Mouse (Mus musculus) midbrain, embryonic 15.5 days (tissue): ENCODE results near the gene Rdh8. TPM values are rescaled to one million over a fixed set of nuclear protein-coding genes. Genes with fewer than 3 reads are reported as not detected.

Source experiments
- ATAC-seq: fragments of 200-750 bp; cut with Nextera tagmentation; replicated peaks from 2 replicates; pipeline ENCODE4 v1.8.0; 2017; ENCODE audit warnings: moderate TSS enrichment
- H3K27ac ChIP-seq: fragments of 300-500 bp; sonication (generic); 2 replicates; pipeline ENCODE4 v1.5.1; 2015; ENCODE audit warnings: mild to moderate bottlenecking, inconsistent platforms
- H3K27me3 ChIP-seq: fragments of 300-500 bp; sonication (generic); replicated peaks from 2 replicates; pipeline ENCODE4 v1.6.1; 2015; ENCODE audit warnings: inconsistent platforms
- H3K36me3 ChIP-seq: fragments of 300-500 bp; sonication (generic); replicated peaks from 2 replicates; pipeline ENCODE4 v1.6.1; 2015; ENCODE audit warnings: inconsistent platforms
- H3K4me1 ChIP-seq: fragments of 300-500 bp; sonication (generic); 2 replicates; pipeline ENCODE4 v1.6.1; 2015; ENCODE audit warnings: inconsistent platforms
- H3K4me2 ChIP-seq: fragments of 300-500 bp; sonication (generic); 2 replicates; pipeline ENCODE4 v1.6.1; 2015; ENCODE audit warnings: inconsistent platforms, mild to moderate bottlenecking, moderate library complexity
- H3K4me3 ChIP-seq: fragments of 300-500 bp; sonication (generic); 2 replicates; pipeline ENCODE4 v1.5.1; 2015; ENCODE audit warnings: mild to moderate bottlenecking, inconsistent platforms
- H3K9ac ChIP-seq: fragments of 300-500 bp; sonication (generic); 2 replicates; pipeline ENCODE4 v1.6.1; 2015; ENCODE audit warnings: mild to moderate bottlenecking, inconsistent platforms
- H3K9me3 ChIP-seq: fragments of 300-500 bp; sonication (generic); 2 replicates; pipeline ENCODE4 v1.6.1; 2016; ENCODE audit warnings: inconsistent platforms
- WGBS: fragments of 180-500 bp; shearing (Covaris S2); methylation state at CpG from one replicate; pipeline ENCODE4 v1.1.7; 2015; ENCODE audit warnings: mixed read lengths; 5-methylcytosine and 5-hydroxymethylcytosine counted together
- polyA plus RNA-seq: library from polyadenylated mRNA; unstranded; fragments of >200 nt; fragmentation: Nextera tagmentation; extraction: Ambion mirVana; gene quantifications from 2 replicates; pipeline ENCODE4 v1.2.1, GENCODE M21; 2015

Gene Rdh8
- polyA plus RNA-seq: not detected in 2 replicates

- WGBS: 79% methylated on average over 6 of the region's 6 CpGs
- no peak within 1 kb of the TSS for H3K4me3 ChIP-seq
- no peaks in the 10 kb centered on the region for H3K36me3 ChIP-seq
- H3K9me3 ChIP-seq: no peaks in the 10 kb centered on the region
- no peak within 1 kb of the TSS for H3K27ac ChIP-seq
- peaks cover 4% of the 10 kb centered on the region for H3K27me3 ChIP-seq
- H3K9ac ChIP-seq: no peak within 1 kb of the TSS
- no peak for ATAC-seq
- H3K4me2 ChIP-seq: no peak within 1 kb of the TSS
- H3K4me1 ChIP-seq: peaks cover 7% of the 10 kb centered on the region
These were observed at the start of gene Rdh8 for GRCm38 (mm10) chr9:20818236-20818635. TSS of gene Rdh8 (plus strand) at chr9:20818503.

- no peaks in the 10 kb centered on the region for H3K36me3 ChIP-seq
- peaks cover 3% of the 10 kb centered on the region; the same call in 1 of the 2 replicates for H3K9me3 ChIP-seq
- WGBS: 91% methylated on average over 3 of the region's 3 CpGs
- no peak for ATAC-seq
- no peaks in the 10 kb centered on the region for H3K27me3 ChIP-seq
- H3K4me3 ChIP-seq: no peak overlapping the region
- no peak overlapping the region for H3K9ac ChIP-seq
- no peak overlapping the region for H3K4me2 ChIP-seq
- no peaks in the 10 kb centered on the region for H3K4me1 ChIP-seq
- H3K27ac ChIP-seq: no peak overlapping the region
These were observed 37.0 kb upstream of the Rdh8 start for GRCm38 (mm10) chr9:20781286-20781685.

- H3K9me3 ChIP-seq: peaks cover 3% of the 10 kb centered on the region; the same call in 1 of the 2 replicates
- no peaks in the 10 kb centered on the region for H3K27me3 ChIP-seq
- no peak overlapping the region for H3K4me2 ChIP-seq
- no peak overlapping the region for H3K9ac ChIP-seq
- H3K4me1 ChIP-seq: no peaks in the 10 kb centered on the region
- 84% methylated on average over 6 of the region's 6 CpGs for WGBS
- H3K36me3 ChIP-seq: no peaks in the 10 kb centered on the region
- H3K4me3 ChIP-seq: no peak overlapping the region
- ATAC-seq: no peak
- H3K27ac ChIP-seq: no peak overlapping the region
These were observed 33.2 kb upstream of the Rdh8 start for GRCm38 (mm10) chr9:20785055-20785454.

- Histone ChIP-seq H3K4me3 (no peak overlapping the region), H3K27ac (no peak overlapping the region), H3K4me1 (no peaks in the 10 kb centered on the region), H3K36me3 (no peaks in the 10 kb centered on the region), H3K4me2 (no peak overlapping the region), H3K27me3 (no peaks in the 10 kb centered on the region), H3K9me3 (no peaks in the 10 kb centered on the region), H3K9ac (no peak overlapping the region)
- no peak for ATAC-seq
- WGBS: 76% methylated on average over 8 of the region's 8 CpGs
These were observed 30.3 kb upstream of the Rdh8 start for GRCm38 (mm10) chr9:20787992-20788391.

- no peak overlapping the region for H3K27ac ChIP-seq
- no peaks in the 10 kb centered on the region for H3K4me1 ChIP-seq
- 89% methylated on average over 3 of the region's 4 CpGs for WGBS
- no peaks in the 10 kb centered on the region for H3K27me3 ChIP-seq
- H3K36me3 ChIP-seq: no peaks in the 10 kb centered on the region
- no peak overlapping the region for H3K9ac ChIP-seq
- no peak overlapping the region for H3K4me3 ChIP-seq
- no peak for ATAC-seq
- no peaks in the 10 kb centered on the region for H3K9me3 ChIP-seq
- no peak overlapping the region for H3K4me2 ChIP-seq
These were observed 28.7 kb upstream of the Rdh8 start for GRCm38 (mm10) chr9:20789651-20790050.

- no peaks in the 10 kb centered on the region for H3K27me3 ChIP-seq
- H3K4me3 ChIP-seq: no peak overlapping the region
- H3K9me3 ChIP-seq: no peaks in the 10 kb centered on the region
- no peak overlapping the region for H3K4me2 ChIP-seq
- 56% methylated on average over 3 of the region's 3 CpGs for WGBS
- no peaks in the 10 kb centered on the region for H3K36me3 ChIP-seq
- no peaks in the 10 kb centered on the region for H3K4me1 ChIP-seq
- no peak overlapping the region for H3K27ac ChIP-seq
- no peak for ATAC-seq
- H3K9ac ChIP-seq: no peak overlapping the region
These were observed 28.0 kb upstream of the Rdh8 start for GRCm38 (mm10) chr9:20790345-20790744.

GRCm38 (mm10) chr9:20794108-20794806 is 24.0 kb upstream of the Rdh8 start:
- no peaks in the 10 kb centered on the region for H3K4me1 ChIP-seq
- no peak overlapping the region for H3K4me3 ChIP-seq
- 35% methylated on average over 7 of the region's 7 CpGs for WGBS
- no peak overlapping the region for H3K9ac ChIP-seq
- no peaks in the 10 kb centered on the region for H3K36me3 ChIP-seq
- peak; percentile 93 for ATAC-seq
- H3K4me2 ChIP-seq: no peak overlapping the region
- H3K27me3 ChIP-seq: no peaks in the 10 kb centered on the region
- no peaks in the 10 kb centered on the region for H3K9me3 ChIP-seq
- H3K27ac ChIP-seq: peak overlapping the region; percentile 62

- Histone ChIP-seq H3K4me3 (no peak overlapping the region), H3K4me1 (no peaks in the 10 kb centered on the region), H3K27me3 (no peaks in the 10 kb centered on the region), H3K9ac (no peak overlapping the region), H3K27ac (no peak overlapping the region), H3K9me3 (no peaks in the 10 kb centered on the region), H3K36me3 (no peaks in the 10 kb centered on the region), H3K4me2 (no peak overlapping the region)
- 79% methylated on average over 13 of the region's 13 CpGs for WGBS
- ATAC-seq: no peak
These were observed 13.8 kb upstream of the Rdh8 start for GRCm38 (mm10) chr9:20804266-20805158.

GRCm38 (mm10) chr9:20805159-20805495 is 13.2 kb upstream of the Rdh8 start:
- no peak overlapping the region for H3K27ac ChIP-seq
- H3K9me3 ChIP-seq: no peaks in the 10 kb centered on the region
- no peaks in the 10 kb centered on the region for H3K4me1 ChIP-seq
- no peak overlapping the region for H3K4me3 ChIP-seq
- no peak overlapping the region for H3K4me2 ChIP-seq
- H3K36me3 ChIP-seq: no peaks in the 10 kb centered on the region
- 84% methylated on average over 3 of the region's 3 CpGs for WGBS
- H3K9ac ChIP-seq: no peak overlapping the region
- no peaks in the 10 kb centered on the region for H3K27me3 ChIP-seq
- ATAC-seq: no peak

GRCm38 (mm10) chr9:20805706-20806105 is 12.6 kb upstream of the Rdh8 start:
- Histone ChIP-seq H3K27ac (no peak overlapping the region), H3K4me1 (no peaks in the 10 kb centered on the region), H3K9ac (no peak overlapping the region), H3K27me3 (no peaks in the 10 kb centered on the region), H3K4me2 (no peak overlapping the region), H3K4me3 (no peak overlapping the region), H3K36me3 (no peaks in the 10 kb centered on the region), H3K9me3 (no peaks in the 10 kb centered on the region)
- WGBS: 59% methylated on average over 5 of the region's 5 CpGs
- ATAC-seq: no peak

- 59% methylated on average over 4 of the region's 4 CpGs for WGBS
- ATAC-seq: no peak
These were observed 8.0 kb upstream of the Rdh8 start for GRCm38 (mm10) chr9:20810271-20810670.

GRCm38 (mm10) chr9:20810773-20811172 is 7.5 kb upstream of the Rdh8 start:
- Histone ChIP-seq H3K4me3 (no peak overlapping the region), H3K9ac (no peak overlapping the region), H3K4me1 (peaks cover 7% of the 10 kb centered on the region), H3K27me3 (peaks cover 8% of the 10 kb centered on the region), H3K27ac (no peak overlapping the region), H3K9me3 (no peaks in the 10 kb centered on the region), H3K36me3 (no peaks in the 10 kb centered on the region), H3K4me2 (no peak overlapping the region)
- 71% methylated on average over 1 of the region's 1 CpGs for WGBS
- ATAC-seq: no peak

More at GRCm38 (mm10) chr9:20810271-20810670, 8.0 kb upstream of the Rdh8 start:
- no peak overlapping the region for H3K4me3 ChIP-seq
- H3K4me2 ChIP-seq: no peak overlapping the region
- peaks cover 7% of the 10 kb centered on the region for H3K4me1 ChIP-seq
- no peak overlapping the region for H3K27ac ChIP-seq
- H3K9ac ChIP-seq: no peak overlapping the region
- peaks cover 8% of the 10 kb centered on the region for H3K27me3 ChIP-seq
- no peaks in the 10 kb centered on the region for H3K36me3 ChIP-seq
- H3K9me3 ChIP-seq: no peaks in the 10 kb centered on the region
